Mouse (Mus musculus): ENCODE data around the gene Sorcs2.

Sorcs2 gene

DNA sequence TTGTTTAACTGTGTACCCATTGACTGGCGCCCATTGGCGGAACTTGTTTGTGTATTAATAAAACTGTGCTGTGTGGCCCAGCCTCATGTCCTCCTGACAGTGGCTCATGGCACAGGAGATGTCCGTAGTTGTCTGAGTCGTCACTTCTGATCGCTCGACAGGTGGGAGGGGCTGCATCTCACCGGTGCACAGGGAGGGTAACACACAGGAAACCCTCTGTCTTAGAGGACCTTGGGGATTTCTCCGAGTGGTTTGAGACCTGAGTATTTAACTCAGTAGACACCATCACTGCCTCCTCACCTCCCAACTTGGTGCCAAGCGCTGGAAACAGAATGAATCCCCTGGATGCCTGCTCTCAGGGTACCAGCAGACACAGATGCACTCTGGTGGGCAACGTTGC, 394.1 kb downstream of the Sorcs2 start:
- DNase-seq (ENCODE audit: low read depth), result no peak

- DNase-seq (ENCODE audit: low read depth), result no peak
These were observed 407.8 kb downstream of the Sorcs2 start for GRCm38 (mm10) chr5:35989986-35990735.

GRCm38 (mm10) chr5:35989506-35989905, 408.4 kb downstream of the Sorcs2 start:
- DNase-seq (ENCODE audit: low read depth), result no peak

DNA sequence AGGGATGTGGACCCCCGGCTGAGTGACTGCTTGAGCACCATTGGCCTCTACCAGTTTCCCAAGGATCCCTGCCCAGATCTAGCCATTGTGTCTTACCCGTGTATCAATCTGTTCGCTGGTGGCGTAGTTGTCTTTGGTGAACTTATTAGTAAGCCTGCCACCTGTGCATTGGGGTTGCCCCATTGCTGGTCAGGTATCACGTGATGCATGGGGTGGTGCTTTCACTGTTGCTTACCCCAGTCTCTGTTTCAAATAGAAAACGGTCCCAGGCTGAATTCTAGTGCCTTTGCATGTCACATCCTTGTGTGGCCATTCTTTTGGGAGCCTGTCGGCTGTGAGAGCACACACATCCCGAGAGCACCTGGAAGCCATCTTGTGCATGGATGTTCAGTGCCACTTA, 409.9 kb downstream of the Sorcs2 start:
- no peak for DNase-seq (ENCODE audit: low read depth)

DNA sequence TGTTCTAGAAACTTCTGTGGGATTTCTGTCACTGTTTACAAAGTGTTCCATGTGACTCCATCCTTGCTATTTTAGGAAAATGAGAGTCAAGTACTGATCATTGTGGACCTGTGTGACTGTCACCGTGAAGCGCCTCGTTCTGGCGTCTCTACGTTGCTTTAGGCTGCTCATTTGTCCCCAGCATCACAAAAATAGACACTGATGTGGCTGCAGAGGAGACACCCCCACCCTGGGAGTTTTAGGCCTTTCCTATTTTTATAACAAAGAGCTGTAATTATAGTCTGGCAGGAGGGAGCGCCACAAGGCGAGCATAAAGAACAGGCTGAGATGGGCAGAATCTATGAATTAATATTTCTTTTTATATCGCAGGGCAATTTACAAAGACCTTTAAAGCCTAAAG, 412.3 kb downstream of the Sorcs2 start:
- no peak for DNase-seq (ENCODE audit: low read depth)

- DNase-seq (ENCODE audit: low read depth), result peak; percentile 64
These were observed 416.0 kb downstream of the Sorcs2 start for GRCm38 (mm10) chr5:35981976-35982375.

DNA sequence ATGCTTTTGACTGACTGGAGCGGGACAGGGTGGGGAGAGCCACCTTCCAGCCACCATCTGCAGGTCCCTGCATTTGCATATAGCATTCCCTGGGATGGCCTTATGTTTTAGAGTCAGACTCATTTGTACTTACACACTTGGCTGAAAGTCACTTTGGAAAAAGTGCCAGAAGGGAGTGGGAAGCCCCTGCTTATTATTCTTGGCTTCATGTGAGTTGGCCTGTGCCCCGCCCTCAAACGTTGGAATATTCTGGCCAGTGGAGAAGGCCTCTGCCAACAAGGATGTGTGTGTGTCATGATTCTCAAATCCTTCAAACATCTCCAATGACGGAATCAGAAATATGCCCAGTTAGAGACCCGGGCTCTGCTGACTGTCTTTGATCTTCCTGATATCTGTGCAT, 416.6 kb downstream of the Sorcs2 start:
- no peak for DNase-seq (ENCODE audit: low read depth)

DNA sequence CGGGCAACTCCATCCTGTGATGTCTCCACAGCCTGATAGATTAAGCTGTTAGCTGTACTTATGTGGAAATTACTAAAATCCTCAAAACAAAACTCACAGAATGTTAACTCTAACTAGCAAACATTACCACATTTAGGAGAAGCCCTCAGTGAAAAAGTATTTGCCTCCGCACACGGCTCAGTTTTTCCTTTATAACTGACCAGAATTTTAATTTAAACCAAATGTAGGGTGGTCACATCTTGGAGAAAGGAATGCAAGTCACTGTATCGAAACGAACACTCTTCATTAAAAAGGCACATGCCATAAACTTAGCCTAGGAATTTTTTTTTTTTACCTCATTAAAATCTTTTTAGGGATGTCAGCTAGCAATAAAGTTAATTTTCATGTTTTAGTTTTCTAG, 417.4 kb downstream of the Sorcs2 start:
- DNase-seq (ENCODE audit: low read depth), result no peak

- peak; percentile 34 for DNase-seq (ENCODE audit: low read depth)
These were observed 422.3 kb downstream of the Sorcs2 start for GRCm38 (mm10) chr5:35975681-35976080.

DNA sequence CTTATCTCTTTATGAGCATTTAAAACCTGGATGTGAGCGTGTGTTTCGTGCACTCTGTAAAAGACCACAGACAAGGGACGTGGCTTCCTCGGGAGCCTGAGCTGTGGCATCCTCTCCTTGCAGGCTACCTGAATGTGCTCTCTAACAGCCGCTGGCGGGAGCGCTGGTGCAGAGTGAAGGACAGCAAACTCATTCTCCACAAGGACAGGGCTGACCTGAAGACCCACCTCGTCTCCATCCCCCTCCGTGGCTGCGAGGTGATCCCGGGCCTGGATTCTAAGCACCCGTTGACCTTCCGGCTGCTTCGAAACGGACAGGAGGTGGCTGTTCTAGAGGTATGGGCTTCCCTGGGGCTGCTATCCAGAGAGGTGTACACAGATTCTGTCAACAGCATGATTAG, 423.7 kb downstream of the Sorcs2 start:
- DNase-seq (ENCODE audit: low read depth), result no peak

- DNase-seq (ENCODE audit: low read depth), result no peak
These were observed 424.1 kb downstream of the Sorcs2 start for GRCm38 (mm10) chr5:35973800-35974199.

DNA sequence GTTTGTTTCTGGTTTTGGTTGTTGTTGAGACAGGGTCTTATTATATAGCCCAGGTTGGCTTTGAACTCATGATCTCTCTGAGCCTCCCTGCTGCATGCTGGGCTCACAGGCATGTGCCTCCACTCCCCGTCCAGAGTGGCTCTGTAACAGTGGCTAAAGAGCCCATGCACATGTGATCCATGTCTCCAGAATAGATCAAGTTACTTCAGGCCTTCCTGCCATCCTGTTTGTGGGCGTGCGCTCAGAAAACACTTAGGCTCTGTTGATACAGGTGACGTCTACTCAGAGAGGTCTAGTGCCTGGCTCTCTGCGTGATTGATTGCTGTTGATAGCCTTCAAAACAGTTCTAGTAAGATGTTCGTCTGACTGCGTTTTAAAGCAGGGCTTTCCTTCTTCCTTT, 425.2 kb downstream of the Sorcs2 start:
- DNase-seq (ENCODE audit: low read depth), result no peak

GRCm38 (mm10) chr5:35971841-35972578, 425.9 kb downstream of the Sorcs2 start:
- DNase-seq (ENCODE audit: low read depth), result peak; percentile 68

DNA sequence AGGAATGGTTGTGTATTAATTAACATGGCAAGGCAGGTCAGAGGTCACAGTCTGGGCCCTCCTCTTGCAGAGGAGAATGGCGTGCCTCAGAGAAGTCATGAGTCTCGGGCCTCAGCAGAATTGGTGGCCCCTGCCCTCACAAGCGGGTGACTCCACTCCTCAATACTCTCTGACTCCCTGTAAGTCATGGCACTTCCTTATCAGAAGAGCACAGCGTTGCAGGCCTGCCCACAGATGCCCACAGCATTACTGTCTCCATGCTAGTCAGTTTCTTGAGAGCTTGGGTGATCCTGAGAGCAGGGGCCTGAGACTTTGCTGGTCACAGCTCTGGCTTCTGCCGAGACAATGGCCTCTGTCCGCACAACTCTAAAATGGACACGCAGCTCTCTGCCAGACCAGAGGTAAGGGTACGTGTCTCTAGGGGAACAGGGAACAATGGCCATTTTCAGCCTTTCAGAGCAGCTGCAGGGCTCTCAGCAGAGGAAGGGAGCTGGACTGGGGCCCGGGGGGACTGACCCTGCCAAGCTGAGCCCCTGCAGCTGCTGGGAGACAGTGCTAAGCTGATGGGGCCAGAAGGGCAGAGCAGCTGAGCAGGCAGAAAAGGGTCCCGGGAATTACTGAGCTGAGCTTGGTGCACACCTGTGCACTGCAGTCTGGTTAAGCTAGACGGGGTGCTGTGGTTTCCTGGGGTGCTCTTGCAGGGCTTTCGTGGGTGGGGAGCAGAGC, 427.4 kb downstream of the Sorcs2 start:
- DNase-seq (ENCODE audit: low read depth), result no peak

DNA sequence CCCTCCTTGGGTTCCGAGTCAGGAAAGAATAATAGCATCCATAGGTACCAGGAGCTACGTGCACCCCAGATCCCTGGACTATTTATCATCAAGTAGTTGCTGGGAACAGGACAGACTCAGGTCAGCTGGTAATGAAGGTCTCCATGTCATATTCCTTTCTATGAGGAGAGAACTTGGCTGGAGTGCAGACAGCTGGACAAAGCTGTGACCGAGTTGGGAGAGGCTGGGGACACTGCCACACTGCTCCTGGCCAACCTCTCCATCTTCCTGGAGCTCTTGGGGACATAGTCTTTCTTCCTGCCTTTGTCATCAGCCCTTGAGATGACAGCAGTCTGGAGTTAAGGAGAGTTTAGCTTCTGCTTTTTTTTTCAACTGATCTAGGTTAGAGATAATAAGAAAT, 428.1 kb downstream of the Sorcs2 start:
- no peak for DNase-seq (ENCODE audit: low read depth)
